ENCODE assay signal across 8 mouse cellular contexts in genomic region chr11:101665636-101665992, GRCm38 (mm10). TPM values are rescaled to one million over a fixed set of nuclear protein-coding genes. Genes with fewer than 3 reads are reported as not detected.
DNase-seq lines count a peak whose midpoint lies in the region; ATAC-seq and TF ChIP-seq lines count a peak whose summit lies in the region.

No protein-coding gene starts in this region.

- H3K36me3 ChIP-seq in kidney, embryonic 15.5 days = no peaks in the 10 kb centered on the region
- H3K36me3 ChIP-seq in hindbrain, embryonic 14.5 days (replicated peaks; ENCODE audit: control insufficient read depth, insufficient read depth) = no peaks in the 10 kb centered on the region
- no peaks in the 10 kb centered on the region for H3K36me3 ChIP-seq in midbrain, embryonic 16.5 days (ENCODE audit: control insufficient read depth, insufficient read depth, low read length)

- ATAC-seq in kidney, embryonic 15.5 days (replicated peaks; ENCODE audit: low FRiP score) = no peak
- ATAC-seq in hindbrain, embryonic 14.5 days (ENCODE audit: low FRiP score) = no peak
- no peak; the same call in 1 of the 2 replicates for ATAC-seq in midbrain, embryonic 16.5 days

- peak overlapping the region; percentile 56 for H3K9ac ChIP-seq in kidney, embryonic 15.5 days
- peak overlapping the region; percentile 70 for H3K9ac ChIP-seq in hindbrain, embryonic 14.5 days
- peak overlapping the region; percentile 76 for H3K9ac ChIP-seq in midbrain, embryonic 16.5 days (ENCODE audit: low read depth, low read length)

- TF ChIP-seq CTCF in bone marrow macrophage, adult 2 months (IDR thresholded peaks at IDR 0.05; ENCODE audit: low read depth, low read length) = no peak

- H3K27ac ChIP-seq in kidney, embryonic 15.5 days = peak overlapping the region; percentile 76
- peak overlapping the region; percentile 69 for H3K27ac ChIP-seq in bone marrow macrophage, adult 2 months (ENCODE audit: insufficient read depth, low read depth, low read length)
- peak overlapping the region; percentile 83 for H3K27ac ChIP-seq in hindbrain, embryonic 14.5 days
- H3K27ac ChIP-seq in midbrain, embryonic 16.5 days (ENCODE audit: low read length) = peak overlapping the region; percentile 67

- DNase-seq in kidney, adult 11 months = no peak
- no peak for DNase-seq in hindbrain, embryonic 14.5 days (ENCODE audit: low spot score)
- no peak for DNase-seq in adrenal gland, adult (ENCODE audit: inconsistent age in 2 of 2, low spot score in 1 of 2)
- no peak for DNase-seq in urinary bladder, postnatal 10 days (ENCODE audit: low spot score)
- no peak for DNase-seq in thymus, adult 18-20 months

- no peak for TF ChIP-seq POLR2A in bone marrow macrophage, adult 2 months (IDR thresholded peaks at IDR 0.05; ENCODE audit: borderline replicate concordance, low read depth, low read length)

- peaks cover 40% of the 10 kb centered on the region for H3K4me1 ChIP-seq in kidney, embryonic 15.5 days
- H3K4me1 ChIP-seq in bone marrow macrophage, adult 2 months (ENCODE audit: control insufficient read depth, insufficient read depth, low read length) = no peaks in the 10 kb centered on the region
- peaks cover 7% of the 10 kb centered on the region for H3K4me1 ChIP-seq in hindbrain, embryonic 14.5 days (replicated peaks; ENCODE audit: control insufficient read depth, insufficient read depth, low read length)
- H3K4me1 ChIP-seq in midbrain, embryonic 16.5 days (ENCODE audit: control insufficient read depth, insufficient read depth, low read length) = peaks cover 9% of the 10 kb centered on the region; the same call in 1 of the 2 replicates

- H3K9me3 ChIP-seq in kidney, embryonic 15.5 days (replicated peaks) = no peaks in the 10 kb centered on the region
- H3K9me3 ChIP-seq in hindbrain, embryonic 14.5 days (ENCODE audit: control insufficient read depth, low read length) = no peaks in the 10 kb centered on the region
- no peaks in the 10 kb centered on the region for H3K9me3 ChIP-seq in midbrain, embryonic 16.5 days (replicated peaks; ENCODE audit: control insufficient read depth, low read length, poor library complexity, severe bottlenecking)

- WGBS in kidney, embryonic 15.5 days = 1% methylated on average over 24 of the region's 24 CpGs
- WGBS in hindbrain, embryonic 14.5 days = 2% methylated on average over 24 of the region's 24 CpGs
- WGBS in midbrain, embryonic 16.5 days = 2% methylated on average over 24 of the region's 24 CpGs

- H3K4me3 ChIP-seq in kidney, embryonic 15.5 days (replicated peaks) = peak overlapping the region; percentile 58
- peak overlapping the region; percentile 80 for H3K4me3 ChIP-seq in bone marrow macrophage, adult 2 months (ENCODE audit: insufficient read depth, low read length)
- H3K4me3 ChIP-seq in hindbrain, embryonic 14.5 days (replicated peaks; ENCODE audit: low read length) = peak overlapping the region; percentile 52
- H3K4me3 ChIP-seq in midbrain, embryonic 16.5 days (ENCODE audit: low read depth, low read length) = peak overlapping the region; percentile 56

- H3K27me3 ChIP-seq in kidney, embryonic 15.5 days = peaks cover 18% of the 10 kb centered on the region
- no peaks in the 10 kb centered on the region for H3K27me3 ChIP-seq in hindbrain, embryonic 14.5 days (ENCODE audit: control insufficient read depth, insufficient read depth, low read length)
- no peaks in the 10 kb centered on the region for H3K27me3 ChIP-seq in midbrain, embryonic 16.5 days (ENCODE audit: control insufficient read depth, insufficient read depth, low read depth, low read length)

- H3K4me2 ChIP-seq in kidney, embryonic 15.5 days = peak overlapping the region; percentile 91
- peak overlapping the region; percentile 63 for H3K4me2 ChIP-seq in hindbrain, embryonic 14.5 days (replicated peaks)
- H3K4me2 ChIP-seq in midbrain, embryonic 16.5 days (ENCODE audit: low read length) = peak overlapping the region; percentile 83

RNA-seq across cellular contexts. Expression of gene Arl4d, which starts 0.3 kb away (rescaled TPM):
- 3.9 and 4.1 TPM in 2 replicates for polyA plus RNA-seq in kidney, embryonic 15.5 days (2015; fragmentation: Nextera tagmentation; extraction: Ambion mirVana)
- polyA plus RNA-seq in bone marrow macrophage, adult 2 months (2012; ENCODE audit: insufficient read depth, insufficient read length, missing spikeins) = 0.80 and 1.9 TPM in 2 replicates
- polyA plus RNA-seq in hindbrain, embryonic 14.5 days (2014; fragmentation: Nextera tagmentation; extraction: Ambion mirVana) = 5.6 and 5.9 TPM in 2 replicates
- polyA plus RNA-seq in midbrain, embryonic 16.5 days (2015; fragmentation: Nextera tagmentation; extraction: Ambion mirVana) = 6.2 and 6.8 TPM in 2 replicates

RNA-seq across cellular contexts. Expression of gene Rdm1, which starts 38.6 kb away (rescaled TPM):
- 35.5 and 41.1 TPM in 2 replicates for polyA plus RNA-seq in kidney, embryonic 15.5 days (2015; fragmentation: Nextera tagmentation; extraction: Ambion mirVana)
- 21.2 and 22.1 TPM in 2 replicates for polyA plus RNA-seq in bone marrow macrophage, adult 2 months (2012; ENCODE audit: insufficient read depth, insufficient read length, missing spikeins)
- polyA plus RNA-seq in hindbrain, embryonic 14.5 days (2014; fragmentation: Nextera tagmentation; extraction: Ambion mirVana) = 13.7 and 16.6 TPM in 2 replicates
- polyA plus RNA-seq in midbrain, embryonic 16.5 days (2015; fragmentation: Nextera tagmentation; extraction: Ambion mirVana) = 10.6 and 10.7 TPM in 2 replicates
